11 mouse cellular contexts compared by ENCODE assay signal in genomic region chr4:133872222-133872811, GRCm38 (mm10). TPM values are rescaled to one million over a fixed set of nuclear protein-coding genes. Genes with fewer than 3 reads are reported as not detected.
A peak's percentile ranks its signal among the peaks of the same experiment; 100 is the strongest.
DNase-seq lines count a peak whose midpoint lies in the region; ATAC-seq and TF ChIP-seq lines count a peak whose summit lies in the region.
"Had no signal": no experiment of that assay in that cellular context is flagged by ENCODE, and none has a peak within 500 bp of the region (broad histone marks: within the 10 kb centered on the region; RNA-seq: fewer than 3 reads in every experiment).

No protein-coding gene starts in this region.

- H3K9me3 ChIP-seq in lung, embryonic 14.5 days (ENCODE audit: low read depth, low read length) = no peaks in the 10 kb centered on the region
- no peaks in the 10 kb centered on the region for H3K9me3 ChIP-seq in ES-E14 (ENCODE audit: control insufficient read depth, insufficient read depth, low read depth, low read length)
- no peaks in the 10 kb centered on the region for H3K9me3 ChIP-seq in embryonic facial prominence, embryonic 10.5 days
- no peaks in the 10 kb centered on the region for H3K9me3 ChIP-seq in liver, embryonic 16.5 days (replicated peaks; ENCODE audit: control insufficient read depth, low read length)
- H3K9me3 ChIP-seq in forebrain, postnatal 0 days (ENCODE audit: low read length) = no peaks in the 10 kb centered on the region
- no peaks in the 10 kb centered on the region for H3K9me3 ChIP-seq in midbrain, embryonic 16.5 days (replicated peaks; ENCODE audit: control insufficient read depth, low read length, poor library complexity, severe bottlenecking)
- H3K9me3 ChIP-seq: forebrain, embryonic 15.5 days; lung, embryonic 15.5 days had no signal

- H3K36me3 ChIP-seq in lung, embryonic 14.5 days (ENCODE audit: insufficient read depth) = peaks cover 20% of the 10 kb centered on the region; the same call in 1 of the 2 replicates
- peaks cover 47% of the 10 kb centered on the region for H3K36me3 ChIP-seq in ES-E14 (ENCODE audit: control insufficient read depth, insufficient read depth, low read length, poor library complexity, severe bottlenecking)
- peaks cover 42% of the 10 kb centered on the region for H3K36me3 ChIP-seq in embryonic facial prominence, embryonic 10.5 days (replicated peaks)
- peaks cover 20% of the 10 kb centered on the region for H3K36me3 ChIP-seq in liver, embryonic 16.5 days (ENCODE audit: control insufficient read depth, insufficient read depth)
- no peaks in the 10 kb centered on the region for H3K36me3 ChIP-seq in forebrain, postnatal 0 days (ENCODE audit: insufficient read depth)
- peaks cover 2% of the 10 kb centered on the region; the same call in 1 of the 2 replicates for H3K36me3 ChIP-seq in midbrain, embryonic 16.5 days (ENCODE audit: control insufficient read depth, insufficient read depth, low read length)
- H3K36me3 ChIP-seq: forebrain, embryonic 15.5 days; lung, embryonic 15.5 days had no signal

- H3K27ac ChIP-seq in lung, embryonic 14.5 days (ENCODE audit: low read depth) = no peak overlapping the region
- no peak overlapping the region; the same call in 1 of the 2 replicates for H3K27ac ChIP-seq in ES-E14 (ENCODE audit: insufficient read depth, low read depth, low read length, poor library complexity, severe bottlenecking)
- peak overlapping the region; percentile 15; the same call in 1 of the 2 replicates for H3K27ac ChIP-seq in embryonic facial prominence, embryonic 10.5 days (replicated peaks)
- peak overlapping the region; percentile 99 for H3K27ac ChIP-seq in liver, embryonic 16.5 days (ENCODE audit: low read length)
- H3K27ac ChIP-seq in forebrain, postnatal 0 days (ENCODE audit: low read depth, low read length) = no peak overlapping the region
- H3K27ac ChIP-seq in midbrain, embryonic 16.5 days (ENCODE audit: low read length) = no peak overlapping the region
- H3K27ac ChIP-seq: forebrain, embryonic 15.5 days; lung, embryonic 15.5 days had no signal

- H3K4me3 ChIP-seq in lung, embryonic 14.5 days (ENCODE audit: low read depth, low read length) = peak overlapping the region; percentile 6; the same call in 1 of the 2 replicates
- peak overlapping the region; percentile 42 to 49; a peak in 3 of 4 replicates for H3K4me3 ChIP-seq in ES-E14 (ENCODE audit: insufficient read depth in 1 of 2, low read depth in 1 of 2, low read length in 2 of 2, poor library complexity in 1 of 2, severe bottlenecking in 1 of 2)
- no peak overlapping the region; the same call in 1 of the 2 replicates for H3K4me3 ChIP-seq in embryonic facial prominence, embryonic 10.5 days
- peak overlapping the region; percentile 83 for H3K4me3 ChIP-seq in liver, embryonic 16.5 days (ENCODE audit: low read depth, low read length)
- H3K4me3 ChIP-seq in forebrain, postnatal 0 days (ENCODE audit: low read depth, low read length) = no peak overlapping the region
- H3K4me3 ChIP-seq in midbrain, embryonic 16.5 days (ENCODE audit: low read depth, low read length) = no peak overlapping the region
- H3K4me3 ChIP-seq: forebrain, embryonic 15.5 days; lung, embryonic 15.5 days had no signal

- 71% methylated on average over 7 of the region's 7 CpGs for WGBS in lung, embryonic 14.5 days
- 88% methylated on average over 7 of the region's 7 CpGs for WGBS in embryonic facial prominence, embryonic 10.5 days
- WGBS in liver, embryonic 16.5 days (ENCODE audit: insufficient replicate concordance) = 23% methylated on average over 7 of the region's 7 CpGs
- WGBS in forebrain, postnatal 0 days = 86% methylated on average over 7 of the region's 7 CpGs
- 92% methylated on average over 6 of the region's 7 CpGs for WGBS in midbrain, embryonic 16.5 days

- H3K4me1 ChIP-seq in lung, embryonic 14.5 days (ENCODE audit: insufficient read depth) = no peaks in the 10 kb centered on the region
- peaks cover 2 to 20% of the 10 kb centered on the region in 2 experiments; a peak in 2 of 4 replicates for H3K4me1 ChIP-seq in ES-E14 (ENCODE audit: control insufficient read depth in 2 of 2, insufficient read depth in 2 of 2, low read length in 2 of 2, poor library complexity in 1 of 2)
- peaks cover 30% of the 10 kb centered on the region for H3K4me1 ChIP-seq in embryonic facial prominence, embryonic 10.5 days
- H3K4me1 ChIP-seq in liver, embryonic 16.5 days (ENCODE audit: control insufficient read depth, low read depth, low read length) = peaks cover 44% of the 10 kb centered on the region
- no peaks in the 10 kb centered on the region for H3K4me1 ChIP-seq in forebrain, postnatal 0 days (ENCODE audit: insufficient read depth)
- H3K4me1 ChIP-seq in midbrain, embryonic 16.5 days (ENCODE audit: control insufficient read depth, insufficient read depth, low read length) = no peaks in the 10 kb centered on the region
- H3K4me1 ChIP-seq: forebrain, embryonic 15.5 days had no signal

- TF ChIP-seq CTCF in lung, embryonic 14.5 days (IDR thresholded peaks at IDR 0.05; ENCODE audit: low read depth) = no peak
- no peak for TF ChIP-seq CTCF in forebrain, postnatal 0 days (IDR thresholded peaks at IDR 0.05; ENCODE audit: low read depth)

- in situ Hi-C loops in ES-E14 (cut with MboI; ENCODE audit: low sequenced_read_pairs in 2 of 2, unreplicated experiment in 2 of 2) = no loop called here

- no peak for ATAC-seq in lung, embryonic 14.5 days (ENCODE audit: insufficient read depth)
- peak; percentile 22 for ATAC-seq in liver, embryonic 16.5 days (ENCODE audit: low read depth)
- ATAC-seq in forebrain, postnatal 0 days = no peak
- no peak for ATAC-seq in midbrain, embryonic 16.5 days
- ATAC-seq: forebrain, embryonic 15.5 days; Patski had no signal

- H3K4me2 ChIP-seq in lung, embryonic 14.5 days = peak overlapping the region; percentile 24; the same call in 1 of the 2 replicates
- H3K4me2 ChIP-seq in liver, embryonic 16.5 days (ENCODE audit: low read depth, low read length) = peak overlapping the region; percentile 82
- H3K4me2 ChIP-seq in forebrain, postnatal 0 days (ENCODE audit: low read depth) = no peak overlapping the region
- no peak overlapping the region for H3K4me2 ChIP-seq in midbrain, embryonic 16.5 days (ENCODE audit: low read length)
- H3K4me2 ChIP-seq: forebrain, embryonic 15.5 days; lung, embryonic 15.5 days had no signal

- no peaks in the 10 kb centered on the region for H3K27me3 ChIP-seq in lung, embryonic 14.5 days (ENCODE audit: insufficient read depth, low read length)
- H3K27me3 ChIP-seq in embryonic facial prominence, embryonic 10.5 days (replicated peaks; ENCODE audit: low read depth, poor library complexity, severe bottlenecking) = no peaks in the 10 kb centered on the region
- no peaks in the 10 kb centered on the region for H3K27me3 ChIP-seq in liver, embryonic 16.5 days (ENCODE audit: control insufficient read depth, insufficient read depth, low read depth, low read length)
- no peaks in the 10 kb centered on the region for H3K27me3 ChIP-seq in forebrain, postnatal 0 days (ENCODE audit: insufficient read depth, low read length)
- no peaks in the 10 kb centered on the region for H3K27me3 ChIP-seq in midbrain, embryonic 16.5 days (ENCODE audit: control insufficient read depth, insufficient read depth, low read depth, low read length)
- H3K27me3 ChIP-seq: forebrain, embryonic 15.5 days; lung, embryonic 15.5 days; Patski had no signal

- no peak for DNase-seq in lung, embryonic 14.5 days
- DNase-seq in lung, postnatal 36 days = no peak
- DNase-seq in ES-E14 (ENCODE audit: low read depth, low spot score) = no peak
- no peak for DNase-seq in embryonic facial prominence, embryonic 10.5 days (ENCODE audit: low spot score)
- DNase-seq in adrenal gland, adult 2 months = no peak
- no peak for DNase-seq in forebrain, postnatal 0 days

- H3K9ac ChIP-seq in lung, embryonic 14.5 days = no peak overlapping the region; the same call in 1 of the 2 replicates
- H3K9ac ChIP-seq in ES-E14 (ENCODE audit: insufficient read depth, low read depth, low read length, poor library complexity, severe bottlenecking) = peak overlapping the region; percentile 55; the same call in 1 of the 2 replicates
- peak overlapping the region; percentile 93 for H3K9ac ChIP-seq in liver, embryonic 16.5 days (ENCODE audit: low read depth, low read length)
- no peak overlapping the region for H3K9ac ChIP-seq in forebrain, postnatal 0 days
- no peak overlapping the region for H3K9ac ChIP-seq in midbrain, embryonic 16.5 days (ENCODE audit: low read depth, low read length)
- H3K9ac ChIP-seq: forebrain, embryonic 15.5 days; lung, embryonic 15.5 days had no signal

TF ChIP-seq in ES-E14, 5 proteins besides CTCF, POLR2A, EP300 and RAD21:
- TF ChIP-seq MAFK (IDR thresholded peaks at IDR 0.05; ENCODE audit: insufficient read depth, low read depth, low read length) (no peak), CHD2 (IDR thresholded peaks at IDR 0.05; ENCODE audit: low read depth, low read length) (no peak), ZC3H11A (IDR thresholded peaks at IDR 0.05; ENCODE audit: borderline replicate concordance, low read depth, low read length) (no peak), ZNF384 (IDR thresholded peaks at IDR 0.05; ENCODE audit: low read depth, low read length) (no peak), HCFC1 (IDR thresholded peaks at IDR 0.05; ENCODE audit: borderline replicate concordance, insufficient read depth, low read length) (no peak)
TF ChIP-seq in ES-E14: peak in this region for 0.

RNA-seq across cellular contexts. Expression of gene Rps6ka1, which starts 15.3 kb away (rescaled TPM):
- 46.2 and 49.5 TPM in 2 replicates for polyA plus RNA-seq in lung, embryonic 14.5 days (2014; fragmentation: Nextera tagmentation; extraction: Ambion mirVana)
- 87.1 and 95.0 TPM in 2 replicates for total RNA-seq in ES-E14 (2012; rRNA removed)
- 46.6 and 47.6 TPM in 2 replicates for polyA plus RNA-seq in embryonic facial prominence, embryonic 10.5 days (2016; fragmentation: Nextera tagmentation; extraction: Ambion mirVana)
- 69.9 and 79.4 TPM in 2 replicates for polyA plus RNA-seq in liver, embryonic 16.5 days (2015; fragmentation: Nextera tagmentation; extraction: Ambion mirVana)
- 10 to 100 TPM; 12.2 to 16.6 TPM for total RNA-seq in adrenal gland, adult 2 months (2021)
- polyA plus RNA-seq in adrenal gland, adult 2 months (2012; rRNA removed) = 19.3 and 20.6 TPM in 2 replicates
- total RNA-seq in forebrain, postnatal 0 days (2014; rRNA removed) = 21.2 and 21.4 TPM in 2 replicates
- 14.3 and 19.4 TPM in 2 replicates for polyA plus RNA-seq in forebrain, postnatal 0 days (2015; fragmentation: Nextera tagmentation; extraction: Ambion mirVana)
- polyA plus RNA-seq in midbrain, embryonic 16.5 days (2015; fragmentation: Nextera tagmentation; extraction: Ambion mirVana) = 21.9 and 22.2 TPM in 2 replicates

Comparison
In these comparisons a context has a peak if more than half of its experiments do, and no peak if none do; other contexts are left out.
1. H3K27ac ChIP-seq: peak in embryonic facial prominence, embryonic 10.5 days (single experiment) and liver, embryonic 16.5 days (single experiment); none in lung, embryonic 14.5 days (single experiment), ES-E14 (single experiment), forebrain, postnatal 0 days (single experiment) and midbrain, embryonic 16.5 days (single experiment).
2. H3K4me2 ChIP-seq: peak in lung, embryonic 14.5 days (single experiment) and liver, embryonic 16.5 days (single experiment); none in forebrain, postnatal 0 days (single experiment) and midbrain, embryonic 16.5 days (single experiment).
3. H3K4me3 ChIP-seq: peak in lung, embryonic 14.5 days (single experiment), ES-E14 (2 of 2) and liver, embryonic 16.5 days (single experiment); none in embryonic facial prominence, embryonic 10.5 days (single experiment), forebrain, postnatal 0 days (single experiment) and midbrain, embryonic 16.5 days (single experiment).
4. H3K9ac ChIP-seq: peak in ES-E14 (single experiment) and liver, embryonic 16.5 days (single experiment); none in lung, embryonic 14.5 days (single experiment), forebrain, postnatal 0 days (single experiment) and midbrain, embryonic 16.5 days (single experiment).